9 mouse cellular contexts compared by ENCODE assay signal in genomic region chr4:129237843-129238441, GRCm38 (mm10). TPM values are rescaled to one million over a fixed set of nuclear protein-coding genes. Genes with fewer than 3 reads are reported as not detected.
DNase-seq lines count a peak whose midpoint lies in the region; ATAC-seq and TF ChIP-seq lines count a peak whose summit lies in the region.
"Had no signal": no experiment of that assay in that cellular context is flagged by ENCODE, and none has a peak within 500 bp of the region (broad histone marks: within the 10 kb centered on the region; RNA-seq: fewer than 3 reads in every experiment).

No protein-coding gene starts in this region.

- 16% methylated on average over 20 of the region's 21 CpGs for WGBS in lung, postnatal 0 days
- WGBS in forebrain, embryonic 11.5 days, result 6% methylated on average over 21 of the region's 21 CpGs
- 7% methylated on average over 21 of the region's 21 CpGs for WGBS in neural tube, embryonic 13.5 days

- H3K9me3 ChIP-seq in lung, postnatal 0 days (ENCODE audit: low read length), result no peaks in the 10 kb centered on the region
- H3K9me3 ChIP-seq in forebrain, embryonic 11.5 days (ENCODE audit: control insufficient read depth, low read length), result no peaks in the 10 kb centered on the region
- H3K9me3 ChIP-seq in neural tube, embryonic 13.5 days, result no peaks in the 10 kb centered on the region
- H3K9me3 ChIP-seq: megakaryocyte, embryonic 14.5 days had no signal

- no peak for TF ChIP-seq EP300 in lung, postnatal 0 days (IDR thresholded peaks at IDR 0.05)

- DNase-seq in lung, postnatal 0 days (ENCODE audit: low spot score), result peak; percentile 41
- no peak for DNase-seq in lung, postnatal 14 days
- peak; percentile 78 for DNase-seq in forebrain, embryonic 11.5 days (ENCODE audit: low spot score)
- peak; percentile 68 for DNase-seq in kidney, postnatal 14 days
- no peak for DNase-seq in thymus, postnatal 14 days
- no peak for DNase-seq in spleen, adult 18-20 months
- no peak for DNase-seq in ovary, adult 18-20 months (ENCODE audit: low spot score)

- no peaks in the 10 kb centered on the region for H3K36me3 ChIP-seq in lung, postnatal 0 days (ENCODE audit: insufficient read depth, low read length)
- H3K36me3 ChIP-seq in forebrain, embryonic 11.5 days (ENCODE audit: control insufficient read depth, insufficient read depth, low read length), result no peaks in the 10 kb centered on the region
- H3K36me3 ChIP-seq in neural tube, embryonic 13.5 days, result no peaks in the 10 kb centered on the region

- H3K4me1 ChIP-seq in lung, postnatal 0 days (ENCODE audit: insufficient read depth, low read depth, low read length), result peaks cover 17% of the 10 kb centered on the region; the same call in 1 of the 2 replicates
- H3K4me1 ChIP-seq in forebrain, embryonic 11.5 days (replicated peaks; ENCODE audit: control insufficient read depth, insufficient read depth, low read length), result peaks cover 20% of the 10 kb centered on the region
- H3K4me1 ChIP-seq in neural tube, embryonic 13.5 days (replicated peaks), result peaks cover 53% of the 10 kb centered on the region

- no peak for ATAC-seq in lung, postnatal 0 days
- ATAC-seq in forebrain, embryonic 11.5 days (replicated peaks; ENCODE audit: low FRiP score), result 0 out of 2 replicates have a peak, but pooled peaks have one; percentile 9
- no peak for ATAC-seq in neural tube, embryonic 13.5 days (ENCODE audit: low read depth)

- H3K27me3 ChIP-seq in lung, postnatal 0 days (replicated peaks; ENCODE audit: insufficient read depth, low read length), result no peaks in the 10 kb centered on the region; the same call in 1 of the 2 replicates
- no peaks in the 10 kb centered on the region for H3K27me3 ChIP-seq in forebrain, embryonic 11.5 days (ENCODE audit: control insufficient read depth, insufficient read depth, low read length)
- no peaks in the 10 kb centered on the region for H3K27me3 ChIP-seq in neural tube, embryonic 13.5 days

- no peak for TF ChIP-seq CTCF in lung, postnatal 0 days (IDR thresholded peaks at IDR 0.05)

- H3K4me3 ChIP-seq in lung, postnatal 0 days (ENCODE audit: low read depth, low read length), result no peak overlapping the region
- peak overlapping the region; percentile 73 for H3K4me3 ChIP-seq in forebrain, embryonic 11.5 days (ENCODE audit: low read depth, low read length)
- H3K4me3 ChIP-seq in neural tube, embryonic 13.5 days, result peak overlapping the region; percentile 61

- no peak overlapping the region; the same call in 1 of the 2 replicates for H3K27ac ChIP-seq in lung, postnatal 0 days (ENCODE audit: low read length)
- H3K27ac ChIP-seq in forebrain, embryonic 11.5 days (ENCODE audit: low read depth, low read length), result no peak overlapping the region
- H3K27ac ChIP-seq in neural tube, embryonic 13.5 days (replicated peaks), result peak overlapping the region; percentile 34; the same call in 1 of the 2 replicates

- no peak overlapping the region for H3K9ac ChIP-seq in lung, postnatal 0 days (replicated peaks; ENCODE audit: low read depth)
- H3K9ac ChIP-seq in forebrain, embryonic 11.5 days (ENCODE audit: low read length), result peak overlapping the region; percentile 73
- peak overlapping the region; percentile 79 for H3K9ac ChIP-seq in neural tube, embryonic 13.5 days

- peak overlapping the region; percentile 91; the same call in 1 of the 2 replicates for H3K4me2 ChIP-seq in lung, postnatal 0 days (replicated peaks; ENCODE audit: low read depth, low read length)
- peak overlapping the region; percentile 90 for H3K4me2 ChIP-seq in forebrain, embryonic 11.5 days (ENCODE audit: low read depth, low read length, severe bottlenecking)
- peak overlapping the region; percentile 92 for H3K4me2 ChIP-seq in neural tube, embryonic 13.5 days

RNA-seq across cellular contexts. Expression of gene C77080, which starts 23.3 kb away (rescaled TPM):
- polyA plus RNA-seq in lung, postnatal 0 days (2015; fragmentation: Nextera tagmentation; extraction: Ambion mirVana), result 6.7 and 7.9 TPM in 2 replicates
- polyA plus RNA-seq in forebrain, embryonic 11.5 days (2014; fragmentation: Nextera tagmentation; extraction: Ambion mirVana), result 4.7 and 4.8 TPM in 2 replicates
- polyA plus RNA-seq in neural tube, embryonic 13.5 days (2015; fragmentation: Nextera tagmentation; extraction: Ambion mirVana), result 7.5 and 10.3 TPM in 2 replicates

RNA-seq across cellular contexts. Expression of gene Yars, which starts 48.4 kb away (rescaled TPM):
- 26.4 and 27.1 TPM in 2 replicates for polyA plus RNA-seq in lung, postnatal 0 days (2015; fragmentation: Nextera tagmentation; extraction: Ambion mirVana)
- 113 and 118 TPM in 2 replicates for polyA plus RNA-seq in forebrain, embryonic 11.5 days (2014; fragmentation: Nextera tagmentation; extraction: Ambion mirVana)
- polyA plus RNA-seq in neural tube, embryonic 13.5 days (2015; fragmentation: Nextera tagmentation; extraction: Ambion mirVana), result 106 and 108 TPM in 2 replicates

RNA-seq across cellular contexts. Expression of gene S100pbp, which starts 48.4 kb away (rescaled TPM):
- 7.3 and 7.5 TPM in 2 replicates for polyA plus RNA-seq in lung, postnatal 0 days (2015; fragmentation: Nextera tagmentation; extraction: Ambion mirVana)
- polyA plus RNA-seq in forebrain, embryonic 11.5 days (2014; fragmentation: Nextera tagmentation; extraction: Ambion mirVana), result 25.4 and 30.7 TPM in 2 replicates
- 15.8 and 19.9 TPM in 2 replicates for polyA plus RNA-seq in neural tube, embryonic 13.5 days (2015; fragmentation: Nextera tagmentation; extraction: Ambion mirVana)

RNA-seq across cellular contexts. Expression of gene Sync, which starts 49.5 kb away (rescaled TPM):
- 0.80 and 0.98 TPM in 2 replicates for polyA plus RNA-seq in lung, postnatal 0 days (2015; fragmentation: Nextera tagmentation; extraction: Ambion mirVana)
- polyA plus RNA-seq in forebrain, embryonic 11.5 days (2014; fragmentation: Nextera tagmentation; extraction: Ambion mirVana), result 0.37 and 0.57 TPM in 2 replicates
- 3.2 and 3.4 TPM in 2 replicates for polyA plus RNA-seq in neural tube, embryonic 13.5 days (2015; fragmentation: Nextera tagmentation; extraction: Ambion mirVana)

Comparison
In these comparisons a context has a peak if more than half of its experiments do, and no peak if none do; other contexts are left out.
1. DNase-seq: peak in lung, postnatal 0 days (single experiment), forebrain, embryonic 11.5 days (single experiment) and kidney, postnatal 14 days (single experiment); none in lung, postnatal 14 days (single experiment), thymus, postnatal 14 days (single experiment), spleen, adult 18-20 months (0 of 2) and ovary, adult 18-20 months (single experiment).
2. Peak in every context shown above with its lines, with median percentiles within 50 percentile points of each other: H3K4me2 ChIP-seq.